Mouse (Mus musculus): ENCODE data around the gene Fbxl17.
A peak's percentile ranks its signal among the peaks of the same experiment; 100 is the strongest.

The Fbxl17 gene

DNA sequence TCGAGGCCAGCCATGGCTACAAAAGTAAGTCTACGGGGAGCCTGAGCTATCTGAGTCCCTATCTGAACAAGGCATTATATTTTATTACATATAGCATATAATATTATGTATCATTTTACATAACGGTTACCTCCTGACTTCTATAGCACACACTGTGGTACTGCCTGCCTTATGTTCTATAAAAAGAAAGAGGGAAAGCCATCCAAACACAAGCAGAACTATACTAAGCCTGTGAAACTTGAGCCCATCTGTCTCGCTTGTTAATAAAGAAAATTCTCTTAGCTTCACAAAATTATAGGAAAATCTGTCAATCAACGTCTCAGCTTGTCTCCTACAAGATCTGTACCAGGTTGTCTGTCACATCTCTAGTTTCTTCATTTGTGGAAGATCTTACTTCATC is 173.6 kb downstream of the Fbxl17 start:
- DNase-seq (ENCODE audit: low spot score): no peak

DNA sequence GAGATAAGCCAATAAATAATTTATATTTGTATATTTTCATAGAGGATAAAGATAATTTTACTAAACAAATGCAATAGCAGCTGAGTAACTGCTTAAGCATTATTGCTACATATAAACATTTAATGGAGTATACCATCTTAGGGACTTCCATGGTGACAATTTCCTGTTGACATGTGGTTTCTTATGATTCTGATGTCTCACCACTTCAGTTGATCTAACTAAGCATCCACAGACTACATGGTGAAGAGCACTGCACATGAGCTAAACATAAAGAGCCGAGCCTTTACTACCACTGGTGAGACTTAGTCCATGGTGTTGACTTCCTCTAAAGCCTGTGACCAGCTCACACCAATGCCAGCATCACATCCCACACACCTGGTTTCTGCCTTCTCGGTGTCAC is 175.1 kb downstream of the Fbxl17 start:
- no peak for DNase-seq (ENCODE audit: low spot score)

DNA sequence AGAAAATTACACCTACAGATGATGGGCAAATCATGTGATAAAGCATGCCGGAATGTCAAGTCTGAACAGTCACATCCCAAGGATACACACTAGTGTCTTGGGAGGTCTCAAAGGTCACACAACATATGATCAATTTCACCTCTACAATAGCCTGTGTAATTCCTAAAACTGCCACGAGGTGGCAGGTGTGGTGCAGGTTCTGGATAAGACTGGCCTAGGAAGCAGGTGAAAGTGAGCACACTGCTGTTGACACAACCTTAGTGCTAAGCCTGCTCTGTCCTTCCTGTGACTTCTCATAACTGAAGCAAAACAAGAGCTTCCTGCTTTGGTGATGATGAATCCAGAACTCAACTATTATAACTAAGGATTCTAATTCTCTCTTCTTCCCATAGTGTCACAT is 175.8 kb downstream of the Fbxl17 start:
- peak; percentile 85 for DNase-seq (ENCODE audit: low spot score)

DNA sequence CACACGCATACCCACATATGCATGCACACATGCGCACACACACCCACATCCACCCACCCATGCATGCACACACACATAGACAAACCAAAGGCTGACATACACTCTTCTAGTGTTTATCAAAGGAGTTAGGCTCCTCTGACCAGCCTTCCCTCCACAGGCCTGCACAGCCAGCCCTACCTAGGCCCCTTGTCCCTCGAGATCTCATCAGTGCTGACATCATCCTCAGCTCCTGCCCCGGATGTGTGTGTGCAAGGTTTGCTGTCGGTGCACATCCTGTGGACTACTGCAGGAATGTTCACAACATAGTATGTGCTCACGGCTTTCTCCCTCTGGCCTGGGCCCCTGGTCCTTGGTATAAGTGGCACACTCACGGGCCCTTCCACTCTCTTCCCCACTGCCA is 177.0 kb downstream of the Fbxl17 start:
- no peak for DNase-seq (ENCODE audit: low spot score)

DNA sequence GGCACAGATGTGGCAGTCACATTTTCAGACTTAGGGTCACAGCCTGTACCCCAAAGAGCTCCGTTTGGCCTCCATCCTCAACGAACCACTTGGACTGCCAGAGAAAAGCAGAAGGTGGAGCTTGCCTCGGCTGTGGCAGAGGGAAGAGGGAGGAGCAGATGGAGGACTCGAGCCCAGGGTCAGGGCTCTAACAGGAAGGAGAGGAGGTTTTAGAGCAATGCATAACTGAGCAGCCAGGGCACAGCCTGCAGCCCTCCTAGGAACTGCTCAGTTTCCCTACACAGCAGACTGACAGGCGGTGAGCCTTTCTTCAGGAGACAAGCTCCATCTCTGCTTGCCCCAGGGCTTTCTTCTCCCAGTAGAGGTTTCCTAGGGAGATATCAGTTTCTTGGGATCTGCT is 178.5 kb downstream of the Fbxl17 start:
- DNase-seq (ENCODE audit: low spot score): no peak

DNA sequence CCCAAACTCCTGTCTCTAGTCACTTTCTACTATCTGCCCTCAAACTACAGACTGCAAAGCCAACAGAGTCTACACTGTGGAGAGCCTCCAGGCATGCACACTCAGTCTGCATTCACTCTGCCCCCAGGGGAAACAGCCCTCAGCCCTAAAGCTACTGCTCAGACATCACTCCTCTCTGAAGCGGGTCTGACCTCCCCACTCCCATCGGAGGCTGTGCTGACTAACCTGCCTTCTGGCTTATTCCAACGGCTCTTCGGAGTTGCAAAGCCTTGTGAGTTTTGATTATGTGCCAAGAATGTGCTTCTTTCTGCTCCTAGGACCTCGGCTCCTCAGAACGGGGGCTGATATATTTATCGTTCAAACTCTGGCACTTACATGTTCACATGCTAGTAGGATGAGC is 182.3 kb downstream of the Fbxl17 start:
- no peak for DNase-seq (ENCODE audit: low spot score)

DNA sequence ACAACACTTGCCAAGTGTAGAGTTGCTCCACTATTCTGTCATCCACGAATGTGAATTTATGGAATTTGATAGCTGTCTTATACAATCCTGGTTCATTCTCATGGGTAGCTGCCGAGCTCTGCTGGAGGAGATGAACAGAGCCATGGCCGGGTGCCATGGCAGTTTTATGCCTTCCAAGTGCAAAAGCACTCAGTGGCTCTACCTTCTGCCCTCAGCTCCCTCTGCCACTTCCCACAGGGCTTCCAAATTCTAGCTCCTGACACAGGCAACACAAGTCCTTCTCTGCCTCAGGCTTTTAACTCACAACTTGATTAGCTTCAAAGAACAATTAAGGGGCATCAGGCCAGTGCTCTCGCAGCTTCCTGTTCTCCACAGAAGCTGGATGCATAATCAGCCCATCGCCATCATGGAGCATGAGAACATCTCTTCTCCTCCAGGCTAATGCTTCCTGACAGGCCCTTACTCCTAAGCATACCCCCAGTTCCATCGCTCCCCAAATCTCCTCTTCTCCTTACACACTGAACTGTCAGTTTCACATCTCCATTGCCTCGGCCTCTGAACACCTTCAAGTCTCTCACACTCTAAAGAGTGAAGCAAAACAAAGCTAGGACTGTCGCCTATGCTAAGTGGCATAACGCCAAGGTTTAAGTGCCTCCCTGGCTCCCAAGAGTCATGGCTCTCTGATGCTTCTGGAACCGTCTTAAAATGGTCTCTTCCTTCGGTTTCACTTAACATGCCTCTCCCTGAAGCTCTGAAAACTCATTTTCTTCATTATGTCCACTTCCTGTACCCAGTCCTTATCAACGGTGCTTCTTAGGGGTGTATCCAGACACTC is 184.0 kb downstream of the Fbxl17 start:
- DNase-seq (ENCODE audit: low spot score): no peak

DNA sequence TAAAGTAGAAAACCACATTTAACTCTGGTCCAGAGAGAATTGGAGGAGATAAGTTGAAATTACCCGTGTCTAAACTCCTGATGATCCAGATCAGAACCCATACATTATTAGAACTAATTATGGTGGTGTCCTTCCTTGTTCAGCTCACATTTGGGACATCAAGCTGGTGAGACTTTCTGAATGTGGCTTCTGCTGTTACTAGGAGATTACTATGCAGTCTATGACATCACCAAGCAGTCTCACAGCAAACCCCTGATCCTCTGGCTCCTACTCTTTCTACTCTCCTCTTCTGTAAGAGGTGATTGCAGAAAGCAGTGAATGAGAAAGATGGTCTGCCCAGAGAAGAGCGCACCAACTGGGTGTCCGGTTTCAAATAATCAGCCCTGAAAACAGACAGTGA is 187.0 kb downstream of the Fbxl17 start:
- no peak for DNase-seq (ENCODE audit: low spot score)

DNA sequence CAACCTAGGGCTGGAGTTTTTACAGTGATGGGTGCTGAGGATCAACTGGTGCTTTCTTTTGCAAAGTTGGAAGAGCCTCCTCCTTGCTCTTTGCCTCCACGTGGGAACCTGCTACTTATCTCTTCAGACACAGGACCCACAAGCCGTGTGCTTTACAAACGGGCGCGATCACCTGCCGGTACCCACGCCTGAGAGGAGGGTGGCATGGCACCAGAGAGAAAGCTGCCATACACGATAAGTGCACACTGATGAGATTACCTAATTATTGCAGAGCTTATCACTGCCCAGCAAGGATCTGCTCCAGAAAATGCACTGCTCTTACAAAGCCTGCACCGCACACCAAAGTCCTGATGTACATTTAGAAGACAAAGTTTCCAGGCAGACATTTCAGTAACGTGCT is 187.5 kb downstream of the Fbxl17 start:
- peak; percentile 89 for DNase-seq (ENCODE audit: low spot score)

DNA sequence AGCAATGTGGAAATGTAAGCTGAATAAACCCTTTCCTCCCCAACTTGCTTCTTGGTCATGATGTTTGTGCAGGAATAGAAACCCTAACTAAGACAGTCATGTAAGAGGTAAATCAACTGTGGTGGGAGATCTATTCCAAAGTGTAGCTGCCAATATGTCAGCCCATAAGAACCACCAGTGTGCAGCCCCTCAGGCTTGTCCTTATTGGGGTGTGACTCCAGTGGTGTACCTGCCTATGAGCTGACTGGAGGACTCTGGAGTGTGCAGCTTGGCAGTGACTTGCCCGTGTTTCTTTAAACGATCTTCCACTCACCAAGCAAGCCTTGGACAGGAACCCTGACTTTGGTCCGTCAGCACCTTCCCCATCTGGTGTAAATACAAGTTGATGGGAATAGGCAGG is 188.2 kb downstream of the Fbxl17 start:
- peak; percentile 37 for DNase-seq (ENCODE audit: low spot score)

DNA sequence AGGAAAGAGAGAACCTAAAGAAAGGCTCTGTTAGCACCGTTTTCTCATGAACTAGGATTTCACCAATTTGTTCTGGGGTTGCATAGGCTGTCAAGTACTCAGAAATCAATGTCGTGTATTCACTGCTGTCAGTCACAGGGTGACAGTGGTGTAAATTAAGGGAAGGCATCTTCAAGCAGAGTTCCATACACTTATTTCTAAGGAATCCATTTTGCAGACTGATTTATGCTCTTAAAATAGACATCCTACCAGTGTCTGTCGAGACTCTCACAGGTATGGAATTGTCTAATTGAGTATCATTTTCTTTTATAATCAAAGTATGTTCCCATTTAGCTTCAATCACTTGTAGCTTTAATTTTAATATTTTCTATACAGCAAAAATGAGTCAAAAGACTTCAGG is 189.8 kb downstream of the Fbxl17 start:
- no peak for DNase-seq (ENCODE audit: low spot score)

DNA sequence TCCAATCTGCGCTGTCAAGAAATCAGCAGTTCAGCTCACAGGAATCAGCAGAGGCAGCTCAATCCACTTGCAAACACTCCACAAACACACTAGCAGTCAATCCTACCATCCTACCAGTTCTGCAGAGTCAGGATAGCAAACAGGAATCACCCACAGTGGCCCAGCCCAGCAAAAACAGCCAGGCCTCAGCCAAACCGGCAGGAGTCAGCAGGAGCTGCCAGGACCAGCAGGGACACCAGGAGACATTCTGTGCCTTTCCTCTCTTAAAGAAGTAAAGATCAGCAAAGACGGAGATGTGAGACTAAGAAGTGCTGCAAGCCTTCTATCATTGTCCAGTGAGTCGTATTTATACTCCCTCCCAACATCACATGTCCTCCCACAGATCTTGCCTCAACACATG is 196.0 kb downstream of the Fbxl17 start:
- DNase-seq (ENCODE audit: low spot score): no peak

DNA sequence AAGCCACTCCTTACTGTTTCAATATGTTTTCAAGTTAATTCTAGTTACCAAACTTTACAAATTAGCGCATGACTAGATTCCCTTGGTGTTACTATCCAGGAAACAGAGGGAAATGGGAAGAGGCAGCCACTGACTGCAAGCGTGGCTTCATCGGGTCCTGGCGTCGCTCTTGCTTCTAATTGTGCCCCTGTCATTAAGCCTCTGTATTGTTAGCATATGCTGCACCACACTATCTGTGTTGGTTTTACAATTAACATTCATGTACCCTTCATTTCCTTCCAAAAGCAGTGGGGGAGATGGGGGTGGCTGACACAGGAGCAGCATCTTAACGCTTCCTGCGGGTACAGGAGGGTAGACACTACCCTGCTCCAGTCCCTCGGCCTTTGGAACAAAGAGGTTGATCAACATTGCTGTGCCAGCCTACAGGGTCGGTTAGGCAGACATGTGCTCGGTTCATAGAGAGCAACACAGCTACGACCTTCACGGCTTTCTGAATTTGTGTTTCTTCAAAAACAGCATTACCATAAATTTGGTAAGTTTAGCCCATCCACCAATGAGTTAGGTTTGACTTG is 197.9 kb downstream of the Fbxl17 start:
- no peak for DNase-seq (ENCODE audit: low spot score)

DNA sequence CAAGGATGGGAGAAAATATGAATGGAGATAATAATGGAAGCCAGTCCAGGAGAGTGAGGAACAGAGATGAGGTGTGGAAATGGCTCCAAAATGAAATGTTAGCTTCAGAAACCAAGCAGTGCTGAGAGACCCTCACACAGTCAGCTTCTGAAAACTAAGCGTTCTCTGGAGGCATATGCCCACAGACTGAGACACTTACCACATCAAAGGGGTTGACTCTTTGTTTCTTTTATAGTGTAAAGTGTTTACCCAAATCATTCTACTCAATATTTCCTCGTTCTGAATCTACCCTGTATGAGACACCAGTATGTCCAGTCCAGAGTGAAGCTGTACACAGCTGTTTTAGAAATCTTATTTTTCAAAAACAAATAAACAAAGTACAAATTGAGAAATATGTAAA is 204.3 kb downstream of the Fbxl17 start:
- DNase-seq (ENCODE audit: low spot score): no peak

DNA sequence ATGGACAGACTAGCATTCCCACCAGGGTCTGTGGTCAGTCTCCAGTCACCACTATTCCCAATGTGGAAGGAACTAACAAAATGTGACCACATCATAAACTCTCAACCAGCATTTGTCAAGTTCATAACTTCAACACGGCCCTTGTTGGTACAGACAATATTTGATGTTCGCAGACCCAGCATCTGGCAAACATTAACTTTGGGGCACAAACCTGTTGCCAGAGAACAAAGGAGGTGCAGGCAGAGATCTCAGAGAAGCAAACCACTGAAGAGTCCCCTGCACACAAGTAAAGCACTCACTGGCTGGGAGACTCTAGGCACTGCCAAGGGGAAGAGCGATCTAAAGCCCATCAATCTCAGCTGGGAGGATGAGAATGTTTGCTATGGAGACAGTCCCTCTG is 204.9 kb downstream of the Fbxl17 start:
- no peak for DNase-seq (ENCODE audit: low spot score)

DNA sequence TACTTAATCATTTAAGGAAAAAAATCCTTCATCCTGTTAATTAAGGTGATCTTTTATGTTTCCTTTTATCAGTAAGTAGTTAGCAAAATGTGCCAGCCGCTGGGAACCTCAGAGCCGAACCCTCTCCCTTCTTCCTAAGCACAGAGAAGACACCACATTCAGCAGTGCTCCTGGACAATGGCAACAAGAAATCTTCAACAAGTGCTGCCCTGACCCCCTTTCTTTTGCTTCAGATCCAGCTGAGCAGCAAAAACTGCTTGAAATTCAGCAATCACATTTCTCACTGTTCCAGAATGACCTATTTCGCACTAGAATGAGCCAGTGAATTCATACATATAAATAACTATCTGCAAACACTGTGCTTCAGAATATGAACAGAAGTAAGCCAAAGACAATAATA is 205.8 kb downstream of the Fbxl17 start:
- DNase-seq (ENCODE audit: low spot score): no peak

DNA sequence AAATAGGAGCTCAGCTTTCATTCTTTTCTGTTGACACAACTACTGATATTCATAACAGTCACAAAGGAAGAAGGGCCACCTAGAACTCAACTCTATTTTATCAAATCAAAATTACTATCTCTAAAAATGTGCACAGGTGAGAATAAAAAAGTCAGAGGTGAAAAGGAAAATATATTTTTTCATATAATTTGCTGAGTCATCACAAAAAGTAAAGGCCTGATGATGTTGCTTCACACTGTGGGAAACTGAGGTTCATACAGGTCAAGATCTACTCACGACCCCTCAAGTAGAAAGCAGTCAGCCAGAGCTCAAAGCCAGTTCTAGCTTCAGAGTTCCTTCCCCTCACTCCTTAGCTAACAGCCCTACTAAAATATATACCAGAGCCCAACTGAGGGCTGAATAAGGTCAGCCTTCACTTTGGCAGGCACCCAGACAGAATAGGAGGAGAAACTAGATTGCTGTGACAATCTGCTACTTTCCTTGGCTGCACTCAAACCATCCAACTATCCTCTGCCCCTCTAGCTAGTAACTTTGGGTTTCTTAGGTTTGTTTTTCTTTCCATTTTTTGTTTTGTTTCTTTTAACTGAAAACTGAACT is 210.4 kb downstream of the Fbxl17 start:
- DNase-seq (ENCODE audit: low spot score): no peak

DNA sequence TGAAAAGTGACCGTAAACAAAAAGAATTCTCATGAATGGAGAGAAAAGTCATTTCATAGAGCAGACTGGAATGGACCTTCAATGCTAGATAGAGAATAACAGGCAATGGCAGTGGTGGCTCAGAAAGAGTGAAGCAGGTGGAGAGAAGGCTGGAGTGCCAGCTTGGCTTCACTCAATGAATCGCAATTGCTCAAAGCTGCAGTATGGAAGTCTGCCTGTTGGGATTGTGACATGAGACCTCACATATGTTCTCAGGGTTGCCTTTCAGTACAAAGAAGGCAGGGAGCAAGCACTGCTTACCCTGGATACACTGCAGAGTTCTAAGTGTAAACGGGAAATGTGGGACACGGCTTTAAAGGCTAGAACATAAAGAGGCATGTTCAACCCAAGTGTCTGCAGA is 211.0 kb downstream of the Fbxl17 start:
- DNase-seq (ENCODE audit: low spot score): no peak

DNA sequence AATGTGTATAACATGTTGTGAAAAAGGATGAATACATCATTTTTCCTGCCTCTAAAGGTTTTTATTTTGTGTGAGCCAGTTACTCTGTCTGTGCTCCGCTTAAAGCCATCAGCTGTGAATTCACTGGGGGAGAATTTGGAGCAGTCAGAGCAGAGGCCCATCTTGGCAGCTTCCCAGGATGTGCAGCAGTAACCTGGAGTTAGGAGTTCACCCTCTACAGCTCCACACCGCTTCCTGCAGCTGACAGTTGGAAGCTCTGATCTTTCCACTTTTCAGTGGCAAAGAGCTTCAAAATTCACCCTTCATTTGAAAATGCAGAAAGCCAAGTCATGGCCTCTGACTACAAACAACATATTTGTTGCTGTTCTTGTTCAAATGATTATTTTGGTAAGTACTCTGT is 212.4 kb downstream of the Fbxl17 start:
- no peak for DNase-seq (ENCODE audit: low spot score)

DNA sequence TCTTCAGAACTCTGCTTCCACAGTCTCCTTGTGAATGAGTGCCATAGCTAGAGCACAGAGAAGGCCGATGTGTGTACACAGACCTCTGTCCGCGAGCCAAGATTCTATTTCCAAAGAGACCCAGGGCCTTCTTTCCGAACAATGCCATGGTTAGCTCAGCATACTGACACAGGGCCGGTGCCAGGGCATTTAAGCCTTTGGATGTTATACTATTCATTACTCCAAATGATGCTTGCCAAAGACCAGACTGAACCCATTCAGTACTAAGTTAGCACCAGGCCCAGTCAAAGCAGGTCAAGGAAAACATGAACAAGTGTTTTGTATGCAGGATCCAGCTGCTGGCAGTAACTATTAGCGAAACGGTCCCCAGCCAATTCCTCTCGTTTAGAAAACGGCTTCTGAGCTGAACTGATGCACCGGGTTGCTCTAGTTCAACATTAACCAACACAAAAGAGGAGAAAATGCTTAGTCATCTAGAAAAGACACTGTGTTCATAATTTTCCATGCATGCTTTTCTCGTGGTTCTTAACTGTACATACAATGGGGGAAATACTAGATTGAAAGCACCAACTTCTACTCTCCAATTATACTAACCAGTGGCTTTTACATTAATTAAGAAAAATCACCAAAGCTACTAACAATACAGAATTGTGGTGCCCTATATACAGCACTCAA is 214.4 kb downstream of the Fbxl17 start:
- DNase-seq (ENCODE audit: low spot score): no peak

DNA sequence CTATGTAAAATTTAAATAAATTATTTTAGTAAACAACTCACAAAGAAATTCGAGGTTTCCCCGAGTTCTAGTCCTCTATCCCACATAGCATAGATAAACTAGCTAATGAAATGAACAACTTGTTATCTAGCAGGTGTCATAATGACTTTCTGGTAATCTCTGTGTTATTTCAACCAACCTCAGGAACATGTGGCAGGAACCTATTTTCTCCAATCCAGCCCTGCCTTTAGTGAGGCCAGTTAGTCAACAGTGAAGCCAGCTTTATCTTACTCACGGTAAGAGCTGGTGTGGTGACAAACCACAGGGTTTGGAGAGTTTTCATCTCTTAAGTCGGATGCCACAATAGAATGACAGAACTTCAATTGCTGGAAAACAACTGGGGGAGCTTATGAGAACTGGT is 215.7 kb downstream of the Fbxl17 start:
- DNase-seq (ENCODE audit: low spot score): no peak

DNA sequence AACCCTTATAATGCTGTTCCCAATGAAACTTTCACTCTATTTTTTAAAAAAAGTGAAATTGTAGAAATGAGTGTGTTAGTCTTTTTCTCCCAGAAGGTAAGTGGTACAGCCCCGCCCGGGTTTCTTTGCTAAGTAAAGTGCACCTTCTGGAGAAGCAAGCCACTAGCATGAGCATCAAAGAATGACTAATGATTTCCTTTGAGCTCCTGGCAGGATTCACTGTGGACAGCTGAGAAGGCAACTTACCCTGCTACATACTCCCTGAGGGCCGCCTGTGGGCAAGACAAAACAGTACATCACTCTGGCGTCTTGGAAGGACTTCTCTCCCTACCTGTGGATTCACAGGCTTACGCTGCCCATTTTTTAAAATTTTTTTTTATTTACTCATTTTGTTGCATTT is 217.8 kb downstream of the Fbxl17 start:
- DNase-seq (ENCODE audit: low spot score): no peak

DNA sequence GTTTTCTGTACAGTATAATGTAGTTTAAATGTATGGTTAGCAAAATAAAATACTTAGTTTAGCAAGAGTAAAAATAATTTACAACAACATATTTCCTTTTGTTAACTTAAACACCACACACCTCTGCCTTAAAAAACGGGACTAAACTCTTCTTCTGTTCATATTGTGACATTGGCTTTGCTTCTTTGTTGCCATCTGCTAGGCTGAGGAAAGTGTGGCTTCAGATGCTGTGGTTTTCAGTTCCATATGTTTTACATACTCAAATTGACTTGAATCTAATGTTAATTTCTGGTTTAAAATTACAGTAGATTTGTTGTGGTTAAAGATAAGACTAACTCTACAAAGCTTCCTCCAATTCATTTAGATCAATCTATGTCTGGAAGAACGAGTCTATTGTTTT is 218.8 kb downstream of the Fbxl17 start:
- no peak for DNase-seq (ENCODE audit: low spot score)
